Mouse (Mus musculus): ENCODE results near the gene Drosha.

DNA sequence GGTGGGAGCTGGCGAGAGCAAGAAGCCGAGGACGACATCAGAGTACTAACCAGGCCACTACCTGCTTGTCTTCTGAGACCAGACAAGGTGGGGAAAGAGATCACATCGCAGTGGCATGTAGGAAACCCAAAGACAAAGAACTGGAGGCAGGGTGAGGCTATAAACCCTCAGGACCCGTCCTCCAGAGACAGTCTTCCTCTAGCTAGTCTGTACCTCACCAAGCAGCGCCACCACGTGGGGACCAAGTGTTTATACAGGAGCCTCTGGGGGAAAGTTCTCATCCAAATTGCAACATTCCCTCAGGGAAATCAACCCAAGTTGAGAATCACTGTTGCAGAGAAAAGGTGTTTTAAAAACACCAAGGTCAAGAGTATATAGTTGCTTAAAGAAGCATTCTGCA, 18.2 kb downstream of the Drosha start:
- TF ChIP-seq POLR2A (IDR thresholded peaks at IDR 0.05; ENCODE audit: borderline replicate concordance, low read depth, low read length) (no peak), CTCF (IDR thresholded peaks at IDR 0.05; ENCODE audit: low read depth, low read length) (no peak)

Data from bone marrow macrophage, adult 2 months (primary cell).